Mouse (Mus musculus): Measurements from ENCODE around the gene Nceh1. TPM values are rescaled to one million over a fixed set of nuclear protein-coding genes. Genes with fewer than 3 reads are reported as not detected.

The Nceh1 gene
- total RNA-seq, 2 experiments from 2014 or later, result 6.4 to 8.4 TPM

DNA sequence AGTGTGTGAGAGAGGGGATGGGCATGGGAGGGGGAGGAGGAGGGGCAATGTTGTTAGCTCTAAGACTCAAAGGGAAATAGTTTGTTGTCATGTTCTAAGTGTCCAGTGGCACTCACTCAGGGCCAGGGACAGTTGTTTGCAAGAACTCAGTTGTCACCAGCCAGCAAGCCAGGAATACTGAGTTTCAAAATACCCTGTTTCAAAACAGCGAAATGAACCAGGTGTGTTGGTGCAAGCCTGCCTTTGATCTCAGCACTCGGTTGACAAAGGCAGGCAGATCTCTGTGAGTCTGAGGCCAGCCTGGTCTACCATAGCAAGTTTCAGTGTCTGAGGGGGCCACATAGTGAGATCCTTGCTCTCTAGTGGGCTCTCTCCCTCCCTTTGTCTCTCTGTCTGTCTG, 39.3 kb downstream of the Nceh1 start:
- no peak for ATAC-seq (replicated peaks; ENCODE audit: low FRiP score, low TSS enrichment, poor library complexity, severe bottlenecking)

DNA sequence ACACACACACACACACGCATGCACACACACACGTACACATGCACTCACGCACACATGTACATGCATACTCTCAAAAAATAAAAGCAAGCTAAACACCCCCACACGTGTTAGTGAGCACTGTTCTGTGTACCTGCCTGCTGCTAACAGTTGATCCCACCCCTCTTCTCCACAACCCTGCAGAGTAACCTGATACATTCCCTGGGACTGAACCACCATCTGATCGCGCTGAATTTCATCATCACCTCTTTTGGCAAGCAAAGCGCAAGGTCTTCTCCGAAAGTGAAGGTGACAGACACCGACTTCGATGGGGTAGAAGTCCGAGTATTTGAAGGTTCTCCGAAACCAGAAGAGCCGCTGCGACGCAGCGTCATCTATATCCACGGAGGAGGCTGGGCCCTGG, 39.7 kb downstream of the Nceh1 start:
- ATAC-seq (replicated peaks; ENCODE audit: low FRiP score, low TSS enrichment, poor library complexity, severe bottlenecking), result no peak

DNA sequence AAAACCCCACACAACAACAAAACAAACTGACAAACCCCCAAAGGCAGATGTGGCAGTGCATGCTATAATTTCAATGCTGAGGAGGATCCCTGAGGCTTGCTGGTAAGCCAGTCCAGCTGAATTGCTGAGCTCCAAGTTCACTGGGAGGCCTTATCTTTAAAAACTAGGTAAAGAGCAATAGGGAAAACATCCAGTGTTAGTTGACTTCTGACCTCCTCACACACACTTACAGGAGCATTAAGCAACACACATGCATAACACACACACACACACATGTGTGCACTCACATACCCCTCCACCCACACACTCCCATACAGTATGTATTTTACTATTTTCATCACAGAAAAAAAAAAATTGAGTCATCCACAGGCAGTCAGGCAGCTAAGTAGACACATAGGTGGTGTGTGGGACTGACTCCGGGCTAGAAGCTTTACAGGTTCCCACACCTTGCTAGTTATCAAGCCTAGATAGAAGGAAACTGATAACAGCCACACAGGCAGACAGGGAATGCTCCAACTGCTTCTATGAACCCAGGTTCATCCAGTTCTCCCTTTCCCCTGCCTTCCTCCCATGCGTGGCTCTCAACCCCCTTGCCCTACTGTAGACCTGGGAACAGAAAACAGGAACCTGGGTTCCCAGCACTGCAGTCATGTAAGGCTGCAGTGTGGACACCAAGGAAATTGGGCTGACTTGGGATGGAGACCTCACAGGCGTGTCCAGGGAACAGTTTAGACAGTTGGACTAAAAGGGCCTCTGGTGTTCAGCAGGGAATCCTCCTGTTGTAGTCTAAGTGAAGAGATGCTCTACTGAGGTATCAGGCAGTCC, 45.1 kb downstream of the Nceh1 start:
- no peak for ATAC-seq (replicated peaks; ENCODE audit: low FRiP score, low TSS enrichment, poor library complexity, severe bottlenecking)

DNA sequence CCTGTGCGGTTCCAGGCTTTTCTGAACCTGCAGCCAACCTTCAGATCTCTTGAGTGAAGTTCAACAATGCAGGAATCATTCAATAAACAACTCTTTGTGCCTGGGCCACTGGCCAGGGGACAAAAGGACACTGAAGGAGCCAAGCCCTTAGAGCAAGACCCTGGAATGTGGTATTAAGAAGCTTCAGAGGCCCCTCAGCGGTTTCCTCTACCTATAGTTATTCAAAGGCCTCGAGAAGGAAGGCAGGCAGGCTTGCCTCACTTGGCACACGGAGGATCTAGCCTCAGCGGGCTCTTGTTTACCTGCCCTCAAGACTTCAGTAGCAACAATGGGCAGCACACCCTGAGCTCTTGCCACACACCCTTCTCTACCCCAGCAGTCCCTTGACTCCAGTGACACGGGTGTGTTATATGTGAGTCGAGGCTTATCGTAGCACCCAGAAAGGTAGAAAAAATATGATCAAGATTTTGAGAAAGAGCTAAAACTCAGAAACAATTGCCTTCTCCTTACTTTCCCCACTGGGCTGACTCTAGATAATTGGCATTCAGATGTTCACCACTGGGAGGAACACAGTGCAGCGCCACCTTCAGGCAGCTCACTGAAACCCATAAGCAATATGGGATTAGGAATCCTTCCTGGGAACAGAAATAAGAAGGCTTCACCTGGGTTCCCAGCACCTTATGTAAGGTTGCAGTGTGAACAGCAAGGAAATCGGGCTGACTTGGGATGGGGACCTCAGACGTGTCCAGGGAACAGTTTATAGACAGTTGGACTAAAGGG, 46.0 kb downstream of the Nceh1 start:
- ATAC-seq (replicated peaks; ENCODE audit: low FRiP score, low TSS enrichment, poor library complexity, severe bottlenecking), result peak; percentile 75

DNA sequence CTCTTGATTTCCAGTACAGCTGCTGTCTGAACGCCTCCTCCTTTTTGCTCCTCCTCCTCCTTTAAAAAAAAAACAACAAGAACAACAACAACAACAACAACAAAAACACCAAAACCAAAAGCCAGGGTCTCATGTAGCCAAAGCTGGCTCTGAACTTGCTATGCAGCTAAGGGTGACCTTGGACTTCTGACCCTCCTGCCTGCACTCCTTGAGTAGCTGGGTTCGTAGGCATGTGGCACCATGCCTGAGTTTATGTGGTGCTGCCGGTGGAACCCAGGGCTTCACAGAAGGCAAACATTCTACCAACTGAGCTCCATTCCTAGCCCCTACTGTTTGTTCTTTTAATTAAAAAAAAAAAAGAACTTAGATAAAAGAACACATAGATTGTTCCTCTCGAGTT, 50.6 kb downstream of the Nceh1 start:
- ATAC-seq (replicated peaks; ENCODE audit: low FRiP score, low TSS enrichment, poor library complexity, severe bottlenecking), result no peak

DNA sequence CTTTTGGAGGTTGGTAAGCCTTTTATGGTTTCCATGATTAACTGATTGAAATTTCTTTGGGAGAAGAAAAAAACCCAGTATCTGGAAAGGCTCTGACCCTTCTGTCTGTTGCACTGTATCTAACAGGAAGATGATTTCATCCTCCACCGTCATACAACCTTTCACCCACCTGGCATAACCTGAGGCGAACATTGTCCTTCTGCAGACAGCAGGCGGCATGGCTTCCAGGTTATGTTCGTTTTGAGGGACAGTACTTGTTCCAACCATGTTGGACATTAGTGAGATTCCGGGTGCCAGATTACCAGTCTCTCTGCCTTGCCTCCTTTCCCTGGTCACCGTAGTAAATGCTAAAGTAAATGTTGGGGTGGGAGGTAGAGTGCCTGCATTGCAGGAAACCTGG, 51.1 kb downstream of the Nceh1 start:
- no peak for ATAC-seq (replicated peaks; ENCODE audit: low FRiP score, low TSS enrichment, poor library complexity, severe bottlenecking)

DNA sequence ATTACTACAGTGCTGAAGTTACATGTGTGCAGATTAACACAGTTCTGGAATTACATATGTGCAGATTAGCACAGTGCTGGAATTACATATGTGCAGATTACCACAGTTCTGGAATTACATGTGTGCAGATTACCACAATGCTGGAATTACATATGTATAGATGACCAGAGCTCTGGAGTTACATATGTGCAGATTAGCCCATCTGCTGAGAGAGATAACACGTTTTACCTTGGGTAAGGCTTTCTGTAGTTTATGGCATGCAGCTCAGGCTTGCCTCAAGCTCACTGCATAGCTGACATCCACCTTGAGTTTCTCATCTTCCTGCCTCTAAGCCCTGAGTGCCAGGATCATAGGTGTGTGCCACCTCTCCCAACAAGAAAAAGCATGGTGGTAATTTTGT, 52.2 kb downstream of the Nceh1 start:
- peak; percentile 55 for ATAC-seq (replicated peaks; ENCODE audit: low FRiP score, low TSS enrichment, poor library complexity, severe bottlenecking)

DNA sequence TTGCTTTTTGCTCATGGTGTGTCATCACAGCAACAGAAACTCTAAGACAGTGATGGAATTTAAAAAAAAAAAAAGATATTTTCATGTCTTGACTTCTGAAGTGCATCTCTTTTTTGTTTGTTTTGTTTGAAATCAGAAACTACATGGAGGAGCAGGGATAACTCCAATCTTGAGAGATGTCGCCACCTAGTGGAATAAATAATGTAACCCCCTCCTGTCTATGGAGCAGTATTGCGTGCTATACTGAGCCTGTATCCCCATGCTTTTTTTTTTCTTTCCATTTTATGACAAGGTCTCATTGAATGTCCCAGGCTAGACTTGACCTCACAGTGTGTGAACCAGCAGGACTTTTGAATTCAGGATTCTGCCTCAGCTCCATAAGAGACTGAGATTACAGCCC, 54.5 kb downstream of the Nceh1 start:
- peak; percentile 73 for ATAC-seq (replicated peaks; ENCODE audit: low FRiP score, low TSS enrichment, poor library complexity, severe bottlenecking)

DNA sequence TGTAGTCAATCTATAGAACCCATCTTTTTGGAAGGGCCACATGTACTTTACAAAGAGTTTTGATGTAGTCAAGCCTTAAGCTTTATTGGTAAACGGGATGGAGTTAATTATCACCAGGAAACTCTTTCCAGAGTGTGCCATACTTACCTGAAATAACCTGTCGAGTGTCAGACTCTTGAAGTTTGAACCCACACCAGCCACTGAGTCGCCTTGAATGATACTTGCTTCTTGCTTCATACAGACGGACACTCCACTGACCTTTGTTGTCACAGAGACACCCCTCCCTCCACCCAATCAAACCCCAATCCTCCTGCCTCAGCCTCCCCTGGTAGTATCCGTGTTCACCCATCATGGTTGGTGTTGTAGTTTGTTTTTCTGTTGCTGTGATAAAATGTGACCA, 55.8 kb downstream of the Nceh1 start:
- no peak for ATAC-seq (replicated peaks; ENCODE audit: low FRiP score, low TSS enrichment, poor library complexity, severe bottlenecking)

DNA sequence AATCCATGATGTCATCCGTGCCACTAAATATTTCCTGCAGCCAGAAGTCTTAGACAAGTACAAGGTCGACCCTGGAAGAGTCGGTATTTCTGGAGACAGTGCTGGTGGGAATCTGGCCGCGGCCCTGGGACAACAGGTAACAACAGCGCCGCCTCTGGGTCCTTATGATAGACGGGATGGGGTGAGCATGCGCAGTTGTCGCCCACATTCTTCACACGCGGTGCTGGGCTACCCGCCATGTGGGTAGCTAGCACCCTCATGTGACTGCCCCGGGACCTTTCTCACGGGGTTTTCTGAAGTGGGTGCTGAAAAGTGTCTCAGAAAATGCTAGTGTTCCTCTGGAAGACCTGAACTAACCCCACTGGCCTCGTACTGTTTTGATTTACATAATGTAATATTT, 56.8 kb downstream of the Nceh1 start:
- ATAC-seq (replicated peaks; ENCODE audit: low FRiP score, low TSS enrichment, poor library complexity, severe bottlenecking), result no peak

DNA sequence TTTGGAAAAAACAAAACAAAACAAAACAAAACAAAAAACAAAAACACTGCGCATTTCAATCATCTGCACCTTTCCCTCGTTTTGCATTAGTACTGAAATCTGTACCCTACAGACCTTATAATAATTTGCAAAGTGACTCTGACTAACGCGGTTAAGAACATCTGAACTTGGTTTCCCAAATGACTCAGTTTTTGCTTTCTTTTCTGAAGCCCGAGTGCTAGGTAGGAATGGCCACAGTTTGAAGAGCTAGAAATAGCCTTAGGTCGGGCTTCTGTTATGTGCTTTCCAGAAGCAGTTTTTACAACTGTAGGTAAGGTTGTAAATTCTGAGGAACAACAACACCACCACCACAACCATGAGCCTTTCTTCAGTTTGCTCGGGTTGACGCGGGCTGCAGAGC, 59.1 kb downstream of the Nceh1 start:
- no peak for ATAC-seq (replicated peaks; ENCODE audit: low FRiP score, low TSS enrichment, poor library complexity, severe bottlenecking)

DNA sequence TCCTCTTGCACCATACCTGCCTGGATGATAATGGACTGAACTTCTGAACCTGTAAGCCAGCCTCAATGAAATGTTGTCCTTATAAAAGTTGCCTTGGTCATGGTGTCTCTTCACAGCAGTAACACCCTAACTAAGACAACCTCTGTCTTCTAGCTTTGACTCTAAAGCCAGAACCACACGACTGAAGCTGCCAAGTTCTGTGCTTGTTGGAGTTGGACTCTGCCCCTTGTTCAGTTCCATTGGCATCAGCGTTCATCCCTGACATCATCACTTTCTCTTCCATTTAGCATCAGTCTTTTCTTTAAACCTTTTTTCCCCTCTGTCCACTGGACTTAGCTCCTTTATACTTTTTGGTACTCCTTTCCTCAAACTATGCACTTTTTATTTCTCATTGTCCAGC, 63.4 kb downstream of the Nceh1 start:
- no peak for ATAC-seq (replicated peaks; ENCODE audit: low FRiP score, low TSS enrichment, poor library complexity, severe bottlenecking)

DNA sequence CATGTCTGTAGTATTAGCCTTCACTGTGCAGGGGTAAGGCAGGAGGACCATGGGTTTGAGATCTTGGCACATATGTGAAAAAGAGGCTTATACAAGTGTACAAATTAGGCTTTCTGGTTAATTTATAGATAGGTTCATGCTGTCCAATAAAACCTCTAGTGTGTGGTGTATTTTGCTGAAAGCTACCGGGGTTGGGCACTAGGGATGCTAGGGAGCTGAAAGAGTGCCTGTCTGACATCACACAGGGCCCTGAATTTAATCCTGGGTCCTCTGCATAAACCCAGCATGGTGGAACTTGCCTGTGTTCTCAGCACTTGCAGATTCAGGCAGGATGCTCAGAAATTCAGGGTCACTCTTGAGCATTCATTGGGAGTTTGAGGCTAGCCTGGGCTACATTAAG, 65.0 kb downstream of the Nceh1 start:
- peak; percentile 34; the same call in 1 of the 2 replicates for ATAC-seq (replicated peaks; ENCODE audit: low FRiP score, low TSS enrichment, poor library complexity, severe bottlenecking)

DNA sequence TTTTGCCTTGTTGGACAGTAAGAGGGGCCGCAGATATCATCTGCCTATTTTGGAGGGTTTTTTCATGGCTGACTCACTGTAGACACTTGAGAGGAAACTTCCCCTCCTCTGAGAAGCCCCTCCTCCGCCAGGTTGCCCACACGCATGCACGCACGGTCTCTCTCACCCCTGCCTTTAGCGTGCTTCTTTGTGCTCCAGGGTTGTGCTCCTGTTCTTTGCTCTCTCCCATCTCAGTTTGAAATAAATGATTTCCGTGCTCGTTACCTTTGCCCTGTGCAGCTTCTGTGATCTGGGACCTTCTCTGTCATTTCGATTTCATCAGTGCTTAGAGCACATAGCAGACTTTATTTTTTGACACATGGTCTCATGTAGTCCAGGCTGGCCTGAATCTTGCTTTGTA, 66.3 kb downstream of the Nceh1 start:
- ATAC-seq (replicated peaks; ENCODE audit: low FRiP score, low TSS enrichment, poor library complexity, severe bottlenecking), result no peak

DNA sequence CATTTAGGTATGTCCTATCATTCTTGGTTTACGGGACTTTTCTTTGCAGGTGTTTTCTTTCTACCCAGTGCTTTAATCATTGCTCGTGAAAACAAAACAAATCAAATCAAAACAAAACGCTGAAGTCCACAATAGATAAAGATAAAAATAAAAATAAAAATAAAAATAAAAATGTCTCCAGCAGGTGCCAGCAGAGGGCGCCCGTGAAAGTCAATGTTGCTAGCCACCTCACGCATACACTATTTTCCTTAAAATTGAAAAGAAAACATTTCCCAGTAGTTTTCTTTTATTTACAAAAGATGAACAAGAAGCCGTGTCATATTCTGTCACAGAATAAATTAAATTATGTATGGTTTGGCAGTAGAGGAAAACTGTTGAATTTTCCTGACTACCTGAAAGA, 68.2 kb downstream of the Nceh1 start:
- ATAC-seq (replicated peaks; ENCODE audit: low FRiP score, low TSS enrichment, poor library complexity, severe bottlenecking), result no peak

DNA sequence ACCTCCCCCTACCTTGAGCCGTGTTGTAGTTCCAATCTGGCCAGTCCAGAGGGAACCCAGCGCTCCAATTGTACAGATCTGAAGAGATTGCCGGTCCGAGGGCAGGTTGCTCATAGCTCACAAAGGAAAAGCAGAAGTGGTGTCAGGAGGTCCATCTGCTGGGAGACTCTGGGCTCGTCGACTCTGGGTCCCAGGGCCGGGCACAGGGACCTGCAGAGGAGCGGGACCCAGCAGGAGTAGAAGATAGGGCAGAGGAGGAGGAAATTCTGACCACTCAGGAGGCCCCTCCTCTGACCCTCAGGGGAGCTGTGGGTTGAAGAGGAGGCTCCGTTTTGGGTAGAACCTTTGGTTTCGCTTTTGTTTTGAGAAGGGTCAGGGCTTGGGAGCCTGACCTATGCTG, 75.7 kb downstream of the Nceh1 start:
- peak; percentile 85 for ATAC-seq (replicated peaks; ENCODE audit: low FRiP score, low TSS enrichment, poor library complexity, severe bottlenecking)

DNA sequence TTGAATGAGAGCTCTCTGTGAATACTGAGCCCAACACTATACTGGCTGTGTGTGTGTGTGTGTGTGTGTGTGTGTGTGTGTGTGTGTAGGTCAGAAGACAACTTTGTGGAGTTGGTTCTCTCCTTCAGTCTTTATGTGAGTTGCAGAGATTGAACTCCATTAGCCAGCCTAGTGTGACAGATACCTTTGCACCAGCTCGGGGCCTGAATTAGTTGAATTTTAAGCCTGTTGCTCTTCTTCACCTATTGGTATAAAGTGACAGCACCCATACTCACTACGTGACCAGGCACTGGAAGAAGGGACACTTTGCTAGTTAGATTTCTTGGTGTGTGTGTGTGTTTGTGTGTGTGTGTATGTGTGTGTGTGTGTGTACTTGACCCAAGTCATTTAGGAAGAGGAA, 77.6 kb downstream of the Nceh1 start:
- no peak for ATAC-seq (replicated peaks; ENCODE audit: low FRiP score, low TSS enrichment, poor library complexity, severe bottlenecking)

DNA sequence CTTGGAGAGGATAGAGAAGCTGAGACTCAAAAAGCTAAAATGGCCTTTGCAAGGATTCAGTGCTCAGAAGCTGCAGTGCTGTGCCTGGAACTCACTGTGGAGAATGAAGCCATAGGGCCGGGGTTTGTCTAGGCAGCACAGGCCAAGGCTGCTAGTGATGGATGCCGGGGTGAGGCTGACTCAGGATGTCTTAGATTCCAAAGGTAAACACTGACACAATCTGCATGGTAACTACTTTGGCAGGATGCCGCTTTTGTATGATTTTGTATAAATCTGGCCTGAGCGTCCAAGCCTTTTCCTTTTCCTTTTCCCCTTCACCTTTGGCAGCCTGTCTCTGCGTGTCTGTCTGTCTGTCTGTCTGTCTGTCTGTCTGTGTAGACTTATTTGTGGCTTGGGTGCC, 84.6 kb downstream of the Nceh1 start:
- no peak for ATAC-seq (replicated peaks; ENCODE audit: low FRiP score, low TSS enrichment, poor library complexity, severe bottlenecking)

DNA sequence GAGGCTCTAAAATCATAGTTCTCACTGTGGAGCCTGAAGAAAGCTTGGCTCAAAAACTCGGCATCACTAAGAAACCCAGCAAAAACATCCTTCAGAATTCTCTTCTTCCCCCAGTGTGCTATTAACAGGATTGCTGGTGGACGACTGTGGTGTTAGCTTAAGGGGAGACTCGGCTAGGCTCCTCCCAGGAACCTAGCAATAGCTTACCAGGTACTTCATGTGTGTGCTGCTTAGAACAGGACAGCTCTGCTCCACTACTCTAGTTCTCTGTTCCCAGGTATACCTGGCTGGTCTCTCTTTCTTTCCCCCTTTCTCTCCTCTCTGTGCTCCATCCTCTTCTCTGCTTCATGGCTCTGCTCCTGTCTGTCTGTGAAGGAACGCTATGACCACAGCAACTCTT, 85.1 kb downstream of the Nceh1 start:
- no peak for ATAC-seq (replicated peaks; ENCODE audit: low FRiP score, low TSS enrichment, poor library complexity, severe bottlenecking)

DNA sequence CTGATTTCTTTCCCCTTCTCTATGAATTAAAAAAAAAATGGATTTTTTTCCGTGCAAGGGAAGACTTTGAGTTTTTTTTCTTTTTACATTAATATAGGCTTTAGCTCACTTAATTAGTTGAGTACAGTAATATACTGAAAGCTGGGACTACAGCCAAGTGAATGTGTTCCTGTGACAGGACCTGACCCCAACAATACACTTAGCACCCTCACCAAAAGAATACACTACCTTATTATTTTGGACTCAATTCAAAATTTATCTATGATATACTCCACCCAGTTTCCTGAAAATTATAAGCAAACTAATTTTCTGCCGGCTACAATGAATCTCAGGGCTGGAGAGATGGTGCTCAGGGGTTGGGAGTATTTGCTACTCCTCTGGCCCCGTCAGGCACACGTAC, 86.4 kb downstream of the Nceh1 start:
- no peak for ATAC-seq (replicated peaks; ENCODE audit: low FRiP score, low TSS enrichment, poor library complexity, severe bottlenecking)

Measured in megakaryocyte-erythroid progenitor cell, adult 5-6 weeks (primary cell).